Mouse (Mus musculus) spleen, postnatal 10 days (tissue): ENCODE results near the gene Sit1.
A peak's percentile ranks its signal among the peaks of the same experiment; 100 is the strongest.

Experiments used
- DNase-seq, 2 experiments: peaks; one replicate each; pipeline ENCODE4 v3.0.0; 2021 to 2022; ENCODE audit warnings: low spot score in 2 of 2

Sit1 gene

DNA sequence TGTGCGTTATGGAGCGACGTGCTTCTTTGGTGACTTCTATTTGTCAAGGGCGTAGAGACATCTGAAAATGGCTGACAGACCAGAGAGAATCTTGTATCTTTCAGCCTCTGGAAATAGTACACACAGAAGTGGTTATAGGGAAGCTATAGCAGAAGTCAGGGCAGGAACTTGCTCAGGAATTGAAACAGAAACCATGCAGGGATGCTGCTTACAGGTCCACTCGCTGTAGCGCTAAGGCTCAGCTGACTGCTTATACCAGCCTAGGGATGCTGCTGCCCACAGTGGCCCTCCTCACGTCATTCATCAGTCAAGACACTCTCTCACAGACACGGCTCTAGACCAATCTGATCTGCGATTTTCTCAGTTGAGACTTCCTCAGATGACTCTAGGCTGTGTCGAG, 13.2 kb downstream of the Sit1 start:
- no peak for DNase-seq

DNA sequence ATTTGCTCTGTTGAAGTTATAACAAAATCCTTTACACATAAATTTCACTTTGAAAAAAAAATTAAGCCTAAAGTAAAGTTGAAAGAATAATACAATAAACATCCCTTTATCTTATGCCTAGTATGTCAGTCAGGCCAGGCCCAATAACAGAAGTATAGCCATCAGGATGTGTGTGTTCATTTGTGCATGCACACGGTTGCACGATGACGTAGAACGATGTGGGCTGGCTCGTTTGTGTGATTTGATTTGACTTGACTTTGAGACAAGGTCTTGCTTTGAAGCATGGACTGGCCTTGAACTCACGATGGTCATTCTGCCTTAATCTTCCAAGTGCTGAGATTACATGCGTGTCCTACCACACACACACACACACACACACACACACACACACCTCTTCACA, 16.7 kb downstream of the Sit1 start:
- DNase-seq: no peak

DNA sequence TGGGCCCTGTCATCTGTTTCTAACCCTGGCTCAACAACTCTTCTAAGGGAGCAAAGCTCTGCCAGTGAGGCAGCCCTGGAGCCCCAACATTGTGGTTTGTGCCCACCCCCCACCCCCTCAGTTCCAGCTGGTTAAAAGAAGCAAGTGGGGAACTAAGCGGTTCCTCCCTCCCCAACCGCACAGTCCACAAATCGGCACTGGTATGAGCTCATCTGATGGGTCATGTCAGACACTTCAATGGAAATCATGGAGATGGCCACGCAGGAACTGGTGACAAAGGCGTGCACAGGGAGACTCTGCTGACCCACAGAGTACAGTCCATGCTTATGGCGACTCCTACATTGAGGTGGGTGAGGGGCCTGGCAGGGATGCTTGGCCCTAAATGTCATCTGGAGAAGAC, 17.6 kb downstream of the Sit1 start:
- no peak for DNase-seq

DNA sequence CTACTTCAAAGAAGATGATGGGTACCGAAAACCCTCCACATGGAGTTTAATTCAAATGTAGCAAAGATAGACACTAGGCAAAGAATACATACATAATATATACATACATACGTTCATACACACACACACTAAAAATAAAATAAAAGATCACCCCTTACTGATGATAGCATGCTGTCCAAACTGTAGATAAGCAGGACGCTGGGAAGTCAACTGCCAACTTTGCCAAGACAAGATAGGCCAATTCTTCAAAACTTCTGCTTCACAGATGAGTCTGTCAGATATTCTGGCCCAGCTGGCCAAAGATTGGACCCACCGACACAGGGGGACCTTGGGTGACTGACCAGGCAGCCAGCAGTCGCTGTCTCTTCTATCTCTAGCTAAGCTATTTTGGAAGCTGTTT, 20.4 kb downstream of the Sit1 start:
- DNase-seq: no peak

DNA sequence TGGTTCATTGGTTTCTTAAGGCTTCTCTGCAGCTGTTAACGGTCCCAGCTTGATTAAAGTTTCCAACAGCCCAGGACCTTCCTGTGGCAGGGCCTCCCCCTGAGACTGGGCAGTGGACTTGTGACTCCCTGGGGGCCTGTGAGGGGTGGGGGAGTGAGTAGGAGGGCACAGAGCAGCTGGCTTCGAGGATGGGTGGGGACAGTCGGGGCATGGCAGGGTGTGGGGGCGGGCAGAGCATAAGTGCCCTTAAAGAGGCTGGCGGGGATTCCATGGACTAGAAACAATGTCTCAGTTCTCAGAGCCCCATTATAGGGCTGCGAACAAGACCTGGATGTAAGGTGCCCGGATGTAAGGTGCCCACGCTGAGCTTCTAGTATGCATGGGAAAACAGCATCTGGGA, 26.4 kb downstream of the Sit1 start:
- DNase-seq: peak in 1 of 2 experiments; percentile 73

DNA sequence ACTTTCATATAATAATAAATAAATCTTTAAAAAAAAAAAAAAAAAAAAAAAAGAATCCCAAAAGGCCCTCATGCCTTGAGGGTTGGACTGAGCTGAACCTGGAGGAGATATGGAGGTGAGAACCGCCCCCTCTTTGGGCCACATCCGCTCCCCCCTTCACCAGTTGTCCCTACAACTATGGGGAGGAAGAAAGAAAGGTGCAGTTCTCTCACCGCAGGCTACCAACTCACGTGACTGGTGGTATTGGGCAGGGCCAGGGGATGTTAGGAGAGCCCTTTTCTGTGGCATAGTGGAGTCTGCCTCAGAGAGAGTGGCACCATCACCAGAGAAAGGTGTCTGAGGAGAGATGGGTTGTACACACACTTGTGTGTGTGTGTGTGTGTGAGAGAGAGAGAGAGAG, 27.1 kb downstream of the Sit1 start:
- peak in 1 of 2 experiments; percentile 61 for DNase-seq

DNA sequence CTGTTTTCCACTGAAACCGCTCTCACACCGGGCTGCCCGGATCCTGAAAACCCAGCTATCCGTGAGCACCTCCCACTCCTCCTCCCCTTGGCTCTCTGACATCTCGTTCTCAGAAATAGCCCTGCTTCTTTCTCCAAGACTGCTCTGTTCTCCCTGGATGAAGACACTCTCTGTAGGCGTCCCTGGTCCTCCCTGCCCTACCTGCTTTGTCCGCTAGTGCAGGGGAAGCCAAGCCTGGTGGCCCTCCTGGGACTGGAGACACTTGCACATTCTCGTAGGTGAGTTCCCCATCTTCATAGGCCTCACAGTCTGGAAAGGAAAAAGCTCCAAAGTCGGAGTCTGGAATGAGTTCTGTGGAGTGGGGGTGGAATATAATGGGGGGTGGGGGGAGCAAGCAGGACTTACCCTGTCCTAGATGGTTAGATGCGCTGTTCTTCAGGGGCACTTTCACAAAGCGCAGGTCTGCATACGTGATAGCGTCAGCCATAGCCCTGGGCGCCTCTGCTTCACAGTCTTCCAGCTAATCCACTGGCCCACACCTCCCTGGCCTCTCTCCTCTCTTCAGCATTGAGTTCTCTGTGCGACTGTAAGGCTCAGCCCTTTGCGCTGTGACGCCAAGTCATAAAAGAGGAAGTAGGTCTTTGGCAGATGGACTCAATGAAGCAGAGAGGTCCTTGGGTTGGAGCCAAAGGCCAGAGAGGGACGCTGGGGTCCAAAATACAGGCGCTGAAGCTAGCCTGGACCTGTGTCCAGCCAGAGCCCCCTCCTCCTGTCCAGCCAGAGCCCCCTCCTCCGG, 29.3 kb downstream of the Sit1 start, which contains the start of gene Cd72:
Gene Cd72, minus strand, starts transcription at position 588 of the 796 bp plus-strand sequence.
- peak in 1 of 2 experiments; percentile 53 for DNase-seq

DNA sequence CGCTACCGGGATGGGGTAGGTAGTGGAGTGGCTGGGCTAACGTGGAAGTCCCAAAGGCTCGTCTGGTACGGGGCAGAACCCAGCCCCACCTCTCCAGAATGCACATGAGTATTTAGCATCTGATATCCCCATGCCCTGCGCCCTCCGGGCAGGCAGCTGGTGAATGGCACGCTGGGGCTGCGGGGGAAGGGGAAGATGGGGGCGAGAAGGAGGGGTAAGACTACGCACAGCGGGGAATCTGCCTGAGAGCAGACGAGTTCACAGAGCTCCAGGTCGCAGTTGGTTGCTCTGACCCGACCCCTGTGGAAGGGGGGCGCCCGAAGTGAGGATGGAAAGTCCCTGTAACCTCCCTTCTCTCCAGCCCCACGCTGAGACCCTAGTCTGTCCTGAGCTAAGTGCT, 30.1 kb downstream of the Sit1 start:
- DNase-seq: peak in 1 of 2 experiments; percentile 24

DNA sequence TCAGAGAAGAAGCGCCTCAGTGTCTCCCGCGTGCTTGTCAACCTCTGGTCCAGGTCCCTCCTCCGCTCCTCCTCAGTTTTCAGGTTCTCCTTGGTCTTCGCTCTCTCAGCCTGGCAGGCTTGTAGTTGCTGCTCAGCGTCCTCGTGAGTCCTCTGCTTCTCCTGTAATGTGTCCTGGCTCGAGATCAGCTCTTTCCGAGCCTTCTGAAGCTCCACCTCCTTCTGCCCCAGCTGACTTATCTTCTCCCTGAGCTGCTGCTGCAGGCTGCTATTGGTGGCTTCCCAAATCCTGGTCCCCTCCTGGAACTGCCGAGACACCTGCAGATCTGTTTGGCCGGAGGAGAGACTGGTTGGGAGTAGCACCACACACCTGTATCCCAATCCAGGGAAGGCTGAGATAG, 31.2 kb downstream of the Sit1 start:
- DNase-seq: no peak

DNA sequence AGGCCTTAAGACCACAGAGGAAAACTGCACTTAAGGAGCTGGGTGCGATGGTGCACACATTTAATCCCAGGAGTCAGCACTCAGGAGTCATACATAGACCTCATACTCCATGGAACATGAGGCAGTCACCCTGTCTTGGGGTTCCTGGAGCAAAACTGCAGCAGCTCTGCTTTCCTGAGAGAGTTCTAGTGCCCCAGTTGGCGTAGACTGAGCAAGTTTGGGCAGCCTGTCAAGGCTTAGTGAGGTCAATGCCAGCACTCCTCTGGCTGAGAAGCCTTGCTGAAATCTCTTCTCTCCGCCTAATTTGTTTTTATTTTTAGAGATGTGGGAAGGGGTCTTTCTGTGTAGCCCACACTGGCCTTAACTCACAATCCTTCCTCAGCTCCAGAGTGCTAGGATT, 35.0 kb downstream of the Sit1 start:
- DNase-seq: no peak

DNA sequence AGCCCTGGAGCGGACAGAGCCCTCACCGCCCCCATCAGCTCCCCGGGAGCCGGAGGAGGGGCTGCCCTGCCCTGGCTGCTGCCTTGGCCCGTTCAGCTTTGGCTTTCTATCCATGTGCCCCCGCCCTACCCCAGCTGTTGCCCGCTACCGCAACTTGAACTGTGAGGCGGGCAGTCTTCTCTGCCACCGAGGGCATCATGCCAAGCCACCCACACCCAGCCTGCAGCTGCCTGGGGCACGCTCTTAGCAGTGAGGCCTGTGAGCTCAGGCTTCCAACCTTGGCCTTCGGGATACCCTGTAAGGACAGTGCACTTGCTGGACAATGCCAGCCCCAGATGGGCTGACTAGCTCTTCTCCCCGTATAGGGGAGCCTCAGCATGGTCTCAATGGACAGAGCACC, 36.3 kb downstream of the Sit1 start:
- peak in 1 of 2 experiments; percentile 26 for DNase-seq

DNA sequence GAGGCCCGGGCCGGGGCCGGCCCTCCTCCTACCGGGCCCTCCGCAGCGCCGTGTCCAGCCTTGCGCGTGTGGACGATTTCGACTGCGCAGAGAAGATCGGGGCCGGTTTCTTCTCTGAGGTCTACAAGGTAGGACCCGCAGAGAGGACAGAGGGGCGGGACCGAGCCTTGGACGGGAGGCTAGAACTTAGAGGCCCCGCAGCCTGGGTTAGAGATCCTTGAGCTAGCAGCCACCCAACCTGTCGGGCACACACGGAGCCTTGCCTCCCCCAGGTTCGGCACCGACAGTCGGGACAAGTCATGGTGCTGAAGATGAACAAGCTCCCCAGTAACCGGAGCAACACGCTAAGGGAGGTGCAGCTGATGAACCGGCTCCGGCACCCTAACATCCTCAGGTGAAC, 40.0 kb downstream of the Sit1 start:
- peak; percentile 36 to 48 for DNase-seq

DNA sequence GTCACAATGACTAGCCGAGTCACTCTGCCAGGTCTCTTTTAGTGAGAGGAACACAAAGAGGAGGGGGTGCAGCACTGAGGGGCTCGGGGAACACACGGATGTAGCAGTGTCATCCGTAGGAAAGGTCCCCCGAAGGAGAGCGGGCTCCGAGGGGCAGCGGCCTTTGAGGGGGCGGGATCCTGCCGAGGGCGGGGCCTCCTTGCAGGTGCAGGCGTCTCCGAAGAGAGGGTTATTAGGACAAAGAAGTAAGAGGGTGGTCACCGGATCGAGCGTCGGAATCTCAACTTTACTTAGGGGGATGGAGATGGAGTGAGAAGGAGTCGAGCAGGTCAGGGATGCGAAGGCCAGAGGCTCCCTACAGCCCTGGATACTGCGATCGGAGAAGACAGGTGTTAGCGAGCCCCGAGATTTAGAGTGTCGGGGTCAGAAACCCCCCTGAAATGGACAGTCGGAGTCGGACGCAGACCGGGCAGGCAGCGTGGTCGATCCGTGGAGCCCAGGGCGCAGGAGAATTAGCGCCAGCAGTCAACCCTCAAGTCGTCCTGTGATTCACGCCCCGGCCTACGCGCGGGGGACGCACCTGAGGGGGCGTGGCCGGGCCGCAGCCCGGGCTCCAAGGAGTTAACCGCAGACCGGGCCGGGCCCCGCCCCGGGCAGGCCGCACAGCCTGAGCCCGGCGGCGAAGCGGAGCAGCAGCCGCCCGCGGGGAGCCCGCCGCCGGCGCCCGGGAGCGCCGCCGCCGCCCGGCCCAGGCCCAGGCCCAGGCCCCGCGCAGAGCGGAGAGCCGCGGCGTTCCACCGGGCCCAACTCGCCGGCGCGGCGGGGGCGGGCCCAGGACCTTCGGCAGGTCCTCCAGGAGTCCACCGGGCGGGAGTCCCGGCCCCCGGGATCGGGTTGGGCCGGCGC, 40.8 kb downstream of the Sit1 start:
- DNase-seq: peak; percentile 46 to 77

DNA sequence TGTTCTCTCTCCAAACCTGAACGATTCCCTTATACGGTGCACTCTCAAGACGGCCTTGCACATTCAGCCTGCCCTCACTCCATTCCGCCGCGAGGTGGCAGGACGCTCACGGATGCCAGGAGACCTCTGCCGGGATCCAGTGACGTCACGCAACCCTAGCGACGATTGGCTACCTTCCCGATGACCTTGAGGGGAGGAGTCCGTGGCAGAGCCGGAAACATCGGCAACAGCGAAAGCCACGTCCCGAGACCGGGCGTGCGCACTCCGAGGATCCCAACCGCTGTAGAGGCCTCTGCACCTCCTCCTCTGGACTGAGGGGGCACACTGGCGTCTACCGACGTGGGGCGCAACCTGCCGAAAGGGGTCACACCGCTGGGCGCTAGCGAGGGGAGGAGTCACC, 41.5 kb downstream of the Sit1 start:
- peak; percentile 91 to 98 for DNase-seq

DNA sequence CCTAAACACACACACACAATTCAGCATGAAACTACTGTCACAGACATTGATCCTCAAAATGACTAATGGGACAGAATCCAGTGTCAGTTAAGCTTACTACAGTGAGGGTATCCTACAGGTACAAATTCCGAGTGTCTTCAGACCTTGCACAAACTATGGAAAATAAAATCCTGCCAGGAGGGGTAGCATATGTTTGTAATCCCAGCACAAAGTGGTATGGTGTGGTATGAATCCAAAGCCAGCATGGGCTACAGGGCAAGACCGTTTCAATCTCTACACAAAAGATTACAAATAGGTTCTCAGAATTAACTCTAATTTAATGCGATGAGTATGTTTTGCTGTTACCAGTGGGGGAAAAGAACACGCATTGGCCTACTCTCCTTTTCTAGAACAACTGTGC, 41.9 kb downstream of the Sit1 start, which contains the start of gene Tesk1:
Gene Tesk1, plus strand, starts transcription at position 301 of the 400 bp plus-strand sequence.
- no peak for DNase-seq

DNA sequence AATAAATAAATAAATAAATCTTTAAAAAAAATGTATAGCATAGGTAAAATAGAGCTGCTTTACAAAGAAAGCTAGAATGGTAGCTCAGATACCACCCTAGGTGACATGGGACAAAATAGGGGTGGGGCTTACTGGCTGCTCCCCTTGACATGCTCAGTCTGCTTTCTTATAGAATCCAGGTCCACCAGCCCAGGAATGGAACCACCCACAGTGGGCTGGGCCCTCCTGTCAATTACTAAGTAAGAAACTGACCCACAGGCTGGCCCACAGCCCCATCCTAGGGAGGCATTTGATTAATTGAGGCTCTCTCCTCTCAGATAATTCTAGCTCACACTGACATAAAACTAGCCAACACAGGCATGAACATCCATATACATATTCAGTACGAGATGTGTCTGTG, 50.7 kb downstream of the Sit1 start:
- no peak for DNase-seq
